ENCODE assay signal across 19 mouse cellular contexts in the genomic region with DNA sequence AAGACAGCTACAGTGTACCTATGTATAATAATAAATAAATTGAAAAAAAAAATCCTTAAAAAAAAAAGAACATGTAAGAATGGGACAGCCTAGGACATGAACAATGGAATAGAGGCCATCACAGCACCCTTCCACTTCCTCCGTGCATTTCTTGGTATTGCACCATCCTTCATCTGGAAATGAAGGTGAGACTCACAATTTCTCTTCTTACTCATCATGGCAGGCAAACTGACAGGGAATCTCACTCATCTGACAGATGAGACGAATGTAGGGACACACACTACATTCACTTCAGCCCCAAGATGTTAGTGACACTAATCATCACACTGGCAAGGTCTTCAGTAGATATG. TPM values are rescaled to one million over a fixed set of nuclear protein-coding genes. Genes with fewer than 3 reads are reported as not detected.
DNase-seq lines count a peak whose midpoint lies in the region; ATAC-seq lines count a peak whose summit lies in the region.
"Had no signal": no experiment of that assay in that cellular context is flagged by ENCODE, and none has a peak within 500 bp of the region (broad histone marks: within the 10 kb centered on the region; RNA-seq: fewer than 3 reads in every experiment).

No protein-coding gene starts in this region.

- H3K27me3 ChIP-seq in liver, embryonic 11.5 days (replicated peaks; ENCODE audit: control insufficient read depth, insufficient read depth, low read length): no peaks in the 10 kb centered on the region
- no peaks in the 10 kb centered on the region for H3K27me3 ChIP-seq in hindbrain, embryonic 14.5 days (ENCODE audit: control insufficient read depth, insufficient read depth, low read length)
- no peaks in the 10 kb centered on the region for H3K27me3 ChIP-seq in midbrain, embryonic 14.5 days (ENCODE audit: control insufficient read depth, insufficient read depth, low read length)
- H3K27me3 ChIP-seq: embryonic facial prominence, embryonic 15.5 days; limb, embryonic 12.5 days; lung, embryonic 15.5 days had no signal

- peak overlapping the region; percentile 61; the same call in 1 of the 2 replicates for H3K27ac ChIP-seq in liver, embryonic 11.5 days (ENCODE audit: low read depth, low read length)
- peak overlapping the region; percentile 75 for H3K27ac ChIP-seq in hindbrain, embryonic 14.5 days
- peak overlapping the region; percentile 83 for H3K27ac ChIP-seq in midbrain, embryonic 14.5 days (replicated peaks; ENCODE audit: low read depth, low read length)
- H3K27ac ChIP-seq: embryonic facial prominence, embryonic 15.5 days; limb, embryonic 12.5 days; macrophage had no signal

- H3K9me3 ChIP-seq in liver, embryonic 11.5 days (ENCODE audit: control insufficient read depth, low read length): no peaks in the 10 kb centered on the region
- H3K9me3 ChIP-seq in hindbrain, embryonic 14.5 days (ENCODE audit: control insufficient read depth, low read length): no peaks in the 10 kb centered on the region
- H3K9me3 ChIP-seq in midbrain, embryonic 14.5 days (ENCODE audit: control insufficient read depth, low read length): no peaks in the 10 kb centered on the region
- H3K9me3 ChIP-seq: embryonic facial prominence, embryonic 15.5 days; forebrain, embryonic 10.5 days; limb, embryonic 12.5 days; lung, embryonic 15.5 days had no signal

- peaks cover 41% of the 10 kb centered on the region for H3K4me1 ChIP-seq in liver, embryonic 11.5 days (replicated peaks; ENCODE audit: control insufficient read depth, insufficient read depth, low read length)
- H3K4me1 ChIP-seq in hindbrain, embryonic 14.5 days (replicated peaks; ENCODE audit: control insufficient read depth, insufficient read depth, low read length): peaks cover 8% of the 10 kb centered on the region; the same call in 1 of the 2 replicates
- peaks cover 16% of the 10 kb centered on the region; the same call in 1 of the 2 replicates for H3K4me1 ChIP-seq in midbrain, embryonic 14.5 days (ENCODE audit: control insufficient read depth, insufficient read depth, low read length)

- 64% methylated on average over 2 of the region's 2 CpGs for WGBS in liver, embryonic 11.5 days
- 81% methylated on average over 2 of the region's 2 CpGs for WGBS in hindbrain, embryonic 14.5 days
- 86% methylated on average over 2 of the region's 2 CpGs for WGBS in midbrain, embryonic 14.5 days

- H3K4me2 ChIP-seq in liver, embryonic 11.5 days: no peak overlapping the region
- no peak overlapping the region for H3K4me2 ChIP-seq in hindbrain, embryonic 14.5 days (replicated peaks)
- H3K4me2 ChIP-seq in midbrain, embryonic 14.5 days (ENCODE audit: low read length): no peak overlapping the region
- H3K4me2 ChIP-seq: embryonic facial prominence, embryonic 15.5 days; limb, embryonic 12.5 days; lung, embryonic 15.5 days had no signal

- peaks cover 47% of the 10 kb centered on the region for H3K36me3 ChIP-seq in liver, embryonic 11.5 days (ENCODE audit: control insufficient read depth, insufficient read depth, low read length)
- peaks cover 70% of the 10 kb centered on the region for H3K36me3 ChIP-seq in hindbrain, embryonic 14.5 days (replicated peaks; ENCODE audit: control insufficient read depth, insufficient read depth)
- H3K36me3 ChIP-seq in midbrain, embryonic 14.5 days (ENCODE audit: control insufficient read depth, insufficient read depth, low read length): peaks cover 60% of the 10 kb centered on the region

- no peak overlapping the region for H3K9ac ChIP-seq in liver, embryonic 11.5 days (ENCODE audit: low read depth, low read length)
- H3K9ac ChIP-seq in hindbrain, embryonic 14.5 days: no peak overlapping the region
- no peak overlapping the region for H3K9ac ChIP-seq in midbrain, embryonic 14.5 days (replicated peaks; ENCODE audit: low read length)
- H3K9ac ChIP-seq: embryonic facial prominence, embryonic 15.5 days; lung, embryonic 15.5 days had no signal

- ATAC-seq in liver, embryonic 11.5 days (replicated peaks; ENCODE audit: low FRiP score): no peak
- ATAC-seq in hindbrain, embryonic 14.5 days (ENCODE audit: low FRiP score): no peak
- no peak for ATAC-seq in midbrain, embryonic 14.5 days (ENCODE audit: low FRiP score, low TSS enrichment)
- ATAC-seq: intestine, postnatal 0 days had no signal

- no peak overlapping the region for H3K4me3 ChIP-seq in liver, embryonic 11.5 days (ENCODE audit: low read depth, low read length)
- H3K4me3 ChIP-seq in hindbrain, embryonic 14.5 days (replicated peaks; ENCODE audit: low read length): no peak overlapping the region
- no peak overlapping the region for H3K4me3 ChIP-seq in midbrain, embryonic 14.5 days (replicated peaks; ENCODE audit: low read depth, low read length)
- H3K4me3 ChIP-seq: embryonic facial prominence, embryonic 15.5 days; forebrain, embryonic 10.5 days; limb, embryonic 12.5 days; lung, embryonic 15.5 days had no signal

- DNase-seq in liver, embryonic 11.5 days (ENCODE audit: low spot score): no peak
- DNase-seq in liver: no peak
- peak; percentile 38 for DNase-seq in MN1 (ENCODE audit: low spot score)
- DNase-seq in hindbrain, embryonic 14.5 days (ENCODE audit: low spot score): no peak
- no peak for DNase-seq in midbrain, embryonic 14.5 days
- no peak for DNase-seq in kidney, postnatal 25 days
- no peak for DNase-seq in adrenal gland, postnatal 36 days
- DNase-seq: cerebellum, postnatal 14 days; gastrocnemius, postnatal 25 days; kidney, postnatal 10 days; right cerebral cortex, adult 18-20 months; thymus, adult 18-20 months had no signal

RNA-seq across cellular contexts. Expression of gene Rps3, which starts 8.0 kb away (rescaled TPM):
- polyA plus RNA-seq in liver, embryonic 11.5 days (2014; fragmentation: Nextera tagmentation; extraction: Ambion mirVana): 934 and 944 TPM in 2 replicates
- 445 and 515 TPM in 2 replicates for polyA plus RNA-seq in hindbrain, embryonic 14.5 days (2014; fragmentation: Nextera tagmentation; extraction: Ambion mirVana)
- 488 and 521 TPM in 2 replicates for polyA plus RNA-seq in midbrain, embryonic 14.5 days (2014; fragmentation: Nextera tagmentation; extraction: Ambion mirVana)
- total RNA-seq in adrenal gland, postnatal 36 days (2021): 100 to 1,000 TPM; 549 to 598 TPM

RNA-seq across cellular contexts. Expression of gene Klhl35, which starts 9.7 kb away (rescaled TPM):
- polyA plus RNA-seq in liver, embryonic 11.5 days (2014; fragmentation: Nextera tagmentation; extraction: Ambion mirVana): 0.23 and 0.32 TPM in 2 replicates
- polyA plus RNA-seq in hindbrain, embryonic 14.5 days (2014; fragmentation: Nextera tagmentation; extraction: Ambion mirVana): 4.1 and 4.7 TPM in 2 replicates
- 10.7 and 11.6 TPM in 2 replicates for polyA plus RNA-seq in midbrain, embryonic 14.5 days (2014; fragmentation: Nextera tagmentation; extraction: Ambion mirVana)
- total RNA-seq in adrenal gland, postnatal 36 days (2021): under 1 TPM; 0.50 to 0.63 TPM
- total RNA-seq: gastrocnemius, postnatal 25 days; hematopoietic stem cell, adult 5-6 weeks had no signal
- polyA plus RNA-seq: macrophage had no signal

RNA-seq across cellular contexts. Expression of gene Arrb1, which starts 59.7 kb away (rescaled TPM):
- polyA plus RNA-seq in liver, embryonic 11.5 days (2014; fragmentation: Nextera tagmentation; extraction: Ambion mirVana): 27.9 and 28.9 TPM in 2 replicates
- polyA plus RNA-seq in hindbrain, embryonic 14.5 days (2014; fragmentation: Nextera tagmentation; extraction: Ambion mirVana): 9.8 and 10.1 TPM in 2 replicates
- polyA plus RNA-seq in midbrain, embryonic 14.5 days (2014; fragmentation: Nextera tagmentation; extraction: Ambion mirVana): 10.3 and 13.3 TPM in 2 replicates
- 10 to 100 TPM; 41.1 to 51.0 TPM for total RNA-seq in adrenal gland, postnatal 36 days (2021)
